Mouse (Mus musculus) CH12.LX (cell line): ENCODE measurements around the gene 5730596B20Rik. TPM values are rescaled to one million over a fixed set of nuclear protein-coding genes. Genes with fewer than 3 reads are reported as not detected.

Source experiments
- DNase-seq: peaks from one replicate; pipeline ENCODE4 v3.0.0-alpha.2; 2013; ENCODE audit errors: extremely low read depth
- H3K27ac ChIP-seq: 2 replicates; pipeline ENCODE4 v1.5.1; 2012; ENCODE audit warnings: low read depth, mild to moderate bottlenecking, control low read depth, moderate library complexity; ENCODE audit not compliant: insufficient read depth
- H3K27me3 ChIP-seq: replicated peaks from 2 replicates; pipeline ENCODE3; 2012; ENCODE audit warnings: inconsistent platforms
- H3K36me3 ChIP-seq, 2 experiments: replicated peaks in 1 of 2; 2 replicates each; pipeline versions ENCODE3 to v1.6.1; 2012; ENCODE audit warnings: inconsistent platforms in 1 of 2, low read length in 1 of 2, mild to moderate bottlenecking in 1 of 2, mixed read lengths in 1 of 2, moderate library complexity in 1 of 2; ENCODE audit not compliant: control insufficient read depth in 1 of 2, insufficient read depth in 1 of 2
- H3K4me1 ChIP-seq, 2 experiments: 2 replicates each; pipeline ENCODE4 v1.6.1; 2012; ENCODE audit warnings: inconsistent platforms in 1 of 2, moderate library complexity in 1 of 2; ENCODE audit not compliant: insufficient read depth in 2 of 2, control insufficient read depth in 1 of 2
- H3K4me2 ChIP-seq: 2 replicates; pipeline ENCODE4 v1.6.1; 2012; ENCODE audit warnings: low read depth, mild to moderate bottlenecking, control low read depth; ENCODE audit not compliant: poor library complexity, insufficient read depth, severe bottlenecking
- H3K4me3 ChIP-seq, 3 experiments: fragments of 150-350 bp in 1 of 3; sonication (generic) in 1 of 3; replicated peaks in 1 of 3; 2 replicates each; pipeline versions ENCODE3 to v1.5.1; 2011 to 2012; ENCODE audit warnings: low read depth in 2 of 3, low read length in 2 of 3, mild to moderate bottlenecking in 2 of 3, moderate library complexity in 2 of 3, control low read depth in 1 of 3, improper control_type of control experiment in 1 of 3, inconsistent platforms in 1 of 3, mixed read lengths in 1 of 3; ENCODE audit not compliant: poor library complexity in 1 of 3
- H3K79me2 ChIP-seq: replicated peaks from 2 replicates; pipeline ENCODE4 v1.6.1; 2012; ENCODE audit warnings: mild to moderate bottlenecking, moderate library complexity; ENCODE audit not compliant: control insufficient read depth, poor library complexity, insufficient read depth, severe bottlenecking; ENCODE audit errors: extremely low read depth
- H3K9ac ChIP-seq: 2 replicates; pipeline ENCODE4 v1.6.1; 2012; ENCODE audit warnings: low read depth, mild to moderate bottlenecking, control low read depth, moderate library complexity; ENCODE audit not compliant: insufficient read depth
- H3K9me3 ChIP-seq: replicated peaks from 2 replicates; pipeline ENCODE3; 2012; ENCODE audit warnings: low read length, inconsistent platforms, mixed read lengths
- BHLHE40 ChIP-seq: IDR thresholded peaks from 2 replicates; pipeline ENCODE4 v1.6.1; 2011; ENCODE audit warnings: mild to moderate bottlenecking, low read depth, low read length, improper control_type of control experiment
- CTCF ChIP-seq, 2 experiments: IDR thresholded peaks in 1 of 2; conservative IDR thresholded peaks in 1 of 2; 2 replicates each; pipeline ENCODE4 v1.5.1; 2011 to 2012; ENCODE audit warnings: low read depth in 2 of 2, low read length in 2 of 2, improper control_type of control experiment in 1 of 2, inconsistent platforms in 1 of 2, mild to moderate bottlenecking in 1 of 2, moderate library complexity in 1 of 2
- ELF1 ChIP-seq: IDR thresholded peaks from 2 replicates; pipeline ENCODE4 v1.6.1; 2014; ENCODE audit warnings: low read depth, mild to moderate bottlenecking, inconsistent platforms, low read length, improper control_type of control experiment
- EP300 ChIP-seq: IDR thresholded peaks from 2 replicates; pipeline ENCODE4 v1.6.1; 2011; ENCODE audit warnings: low read length, improper control_type of control experiment
- ETS1 ChIP-seq: conservative IDR thresholded peaks from 2 replicates; pipeline ENCODE4 v1.6.1; 2012; ENCODE audit warnings: low read depth, mild to moderate bottlenecking, inconsistent platforms, low read length, improper control_type of control experiment, moderate library complexity
- IRF4 ChIP-seq: IDR thresholded peaks from 2 replicates; pipeline ENCODE4 v1.6.1; 2014; ENCODE audit warnings: low read depth, mild to moderate bottlenecking, inconsistent platforms, low read length, improper control_type of control experiment
- JUND ChIP-seq: conservative IDR thresholded peaks from 2 replicates; pipeline ENCODE4 v1.6.1; 2011; ENCODE audit warnings: low read depth, low read length, improper control_type of control experiment
- KAT2A ChIP-seq: IDR thresholded peaks from 2 replicates; pipeline ENCODE4 v1.6.1; 2012; ENCODE audit warnings: low read length, improper control_type of control experiment, inconsistent platforms; ENCODE audit not compliant: insufficient replicate concordance
- MAX ChIP-seq: IDR thresholded peaks from 2 replicates; pipeline ENCODE4 v1.6.1; 2011; ENCODE audit warnings: low read length, improper control_type of control experiment
- MAZ ChIP-seq: IDR thresholded peaks from 2 replicates; pipeline ENCODE4 v1.6.1; 2012; ENCODE audit warnings: low read depth, mild to moderate bottlenecking, inconsistent platforms, low read length, improper control_type of control experiment, moderate library complexity
- MEF2A ChIP-seq: IDR thresholded peaks from 2 replicates; pipeline ENCODE4 v1.6.1; 2014; ENCODE audit warnings: low read depth, mild to moderate bottlenecking, inconsistent platforms, low read length, improper control_type of control experiment, borderline replicate concordance
- MYC ChIP-seq: IDR thresholded peaks from 2 replicates; pipeline ENCODE4 v1.6.1; 2011; ENCODE audit warnings: low read depth, mild to moderate bottlenecking, improper control_type of control experiment, low read length
- NELFE ChIP-seq: IDR thresholded peaks from 2 replicates; pipeline ENCODE4 v1.6.1; 2011; ENCODE audit warnings: low read depth, low read length, improper control_type of control experiment
- NRF1 ChIP-seq: IDR thresholded peaks from 2 replicates; pipeline ENCODE4 v1.6.1; 2014; ENCODE audit warnings: low read depth, mild to moderate bottlenecking, inconsistent platforms, low read length, improper control_type of control experiment, moderate library complexity
- PAX5 ChIP-seq: IDR thresholded peaks from 2 replicates; pipeline ENCODE4 v1.6.1; 2012; ENCODE audit warnings: low read length, inconsistent platforms, mixed read lengths
- RCOR1 ChIP-seq: conservative IDR thresholded peaks from 2 replicates; pipeline ENCODE4 v1.6.1; 2012; ENCODE audit warnings: low read depth, mild to moderate bottlenecking, inconsistent platforms, low read length, improper control_type of control experiment
- SMC3 ChIP-seq: IDR thresholded peaks from 2 replicates; pipeline ENCODE4 v1.6.1; 2011; ENCODE audit warnings: low read depth, low read length, improper control_type of control experiment
- TBP ChIP-seq: conservative IDR thresholded peaks from 2 replicates; pipeline ENCODE4 v1.6.1; 2011; ENCODE audit warnings: low read depth, low read length, improper control_type of control experiment
- UBTF ChIP-seq: IDR thresholded peaks from 2 replicates; pipeline ENCODE4 v1.6.1; 2012; ENCODE audit warnings: low read depth, mild to moderate bottlenecking, inconsistent platforms, low read length, improper control_type of control experiment, moderate library complexity
- USF2 ChIP-seq: conservative IDR thresholded peaks from 2 replicates; pipeline ENCODE4 v1.6.1; 2011; ENCODE audit warnings: low read depth, low read length, improper control_type of control experiment
- dilution Hi-C: fragments of 300-500 bp; cut with MboI; formaldehyde crosslinking; loops from 2 replicates; pipeline ENCODE4 v1.14.3; 2020; ENCODE audit warnings: low sequenced_read_pairs; ENCODE audit not compliant: extremely low pct_unique_long_range_greater_than_20kb, extremely low pct_ligation_motif_present
- in situ Hi-C: fragments of 300-500 bp; cut with MboI; formaldehyde crosslinking; loops from 3 replicates; pipeline ENCODE4 v1.14.3; 2019; ENCODE audit warnings: low sequenced_read_pairs, low pct_ligation_motif_present, low pct_unique_long_range_greater_than_20kb, mixed read lengths
- polyA plus RNA-seq: library from polyadenylated mRNA; unstranded; fragments of >175 nt; gene quantifications from 2 replicates; pipeline ENCODE4 v1.2.1, GENCODE M21; 2012; ENCODE audit warnings: low read depth; ENCODE audit not compliant: insufficient read length
- total RNA-seq, 2 experiments: library from RNA; depleted of rRNA; stranded (reverse); fragments of 300-350 nt in 1 of 2; fragments of >200 nt in 1 of 2; gene quantifications; 2 replicates each; pipeline ENCODE4 v1.2.3; 2012 to 2014

5730596B20Rik gene
- total and polyA plus RNA-seq, 3 experiments = 0.07 TPM; not detected in 2

DNA sequence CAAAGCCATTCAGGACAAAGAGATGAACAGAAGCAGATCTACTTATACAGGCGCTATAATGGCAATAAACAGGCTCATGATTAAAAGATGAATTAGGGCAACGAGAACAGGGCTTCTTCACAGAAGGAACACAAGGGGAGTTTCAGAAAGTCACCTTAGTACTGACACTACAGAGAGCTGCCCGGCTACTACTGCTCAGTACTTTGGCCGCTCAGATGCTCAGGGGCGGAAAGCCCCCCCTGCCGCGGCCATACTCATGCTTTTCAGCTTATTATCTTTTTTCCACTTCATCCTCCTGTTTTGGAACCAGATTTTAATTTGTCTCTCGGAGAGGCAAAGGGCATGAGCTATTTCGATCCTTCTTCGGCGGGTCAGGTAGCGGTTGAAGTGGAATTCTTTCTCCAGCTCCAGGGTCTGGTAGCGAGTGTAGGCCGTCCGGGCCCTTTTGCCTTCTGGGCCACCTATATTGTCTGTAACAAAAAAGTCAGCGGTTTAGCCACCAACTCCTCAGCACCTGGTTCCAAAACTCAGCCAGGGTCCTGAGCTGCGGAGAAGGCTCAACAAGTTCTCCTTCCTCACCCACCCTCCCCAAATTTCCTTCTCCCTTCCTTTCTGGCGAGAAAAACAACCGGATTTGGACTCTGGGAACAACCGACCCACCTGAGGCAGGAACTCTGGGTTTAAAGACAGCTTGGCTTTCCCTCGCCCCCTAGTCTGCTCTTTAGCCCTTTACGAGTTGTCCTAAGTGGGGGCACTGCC lies 25.2 kb downstream of the 5730596B20Rik start:
- in situ Hi-C loops (loop anchor here (25.0 kb wide), 1 partner anchor 190 kb away; the partner anchor contains the start of gene Skap2), dilution Hi-C loops (no loop called here)
- H3K4me3 ChIP-seq = no peak overlapping the region
- peaks cover 23 to 45% of the 10 kb centered on the region in 2 experiments for H3K36me3 ChIP-seq
- peaks cover 39% of the 10 kb centered on the region for H3K9me3 ChIP-seq
- H3K79me2 ChIP-seq = no peaks in the 10 kb centered on the region
- peaks cover 0 to 5% of the 10 kb centered on the region in 2 experiments; a peak in 1 of 4 replicates for H3K4me1 ChIP-seq
- no peak overlapping the region for H3K9ac ChIP-seq
- no peak for DNase-seq
- TF ChIP-seq MAZ (no peak), MEF2A (no peak), MYC (no peak), TBP (no peak), NELFE (no peak), USF2 (no peak), KAT2A (no peak), RCOR1 (no peak), JUND (no peak), IRF4 (no peak), EP300 (no peak), BHLHE40 (no peak), ETS1 (no peak), ELF1 (no peak), SMC3 (no peak), UBTF (no peak), PAX5 (no peak), NRF1 (no peak)
- no peak overlapping the region for H3K27ac ChIP-seq
- no peak overlapping the region for H3K4me2 ChIP-seq
- H3K27me3 ChIP-seq = no peaks in the 10 kb centered on the region

DNA sequence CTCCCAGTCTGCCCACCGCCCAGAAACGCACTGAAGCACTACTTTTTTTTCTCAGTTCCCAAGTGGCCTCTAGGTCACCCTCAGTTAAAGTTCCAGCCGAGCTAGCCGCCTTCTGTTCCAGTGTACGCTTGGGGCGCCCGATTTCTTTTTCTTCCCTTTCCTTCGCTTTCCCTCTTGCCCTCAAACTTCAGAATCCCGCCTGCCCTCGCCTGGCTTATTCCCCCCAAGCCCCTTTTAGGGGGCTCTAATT lies 25.7 kb downstream of the 5730596B20Rik start:
- Histone ChIP-seq H3K36me3 (peaks cover 23 to 45% of the 10 kb centered on the region in 2 experiments), H3K9ac (no peak overlapping the region), H3K27ac (no peak overlapping the region), H3K79me2 (no peaks in the 10 kb centered on the region), H3K4me1 (0 out of 4 replicates have a peak, but pooled peaks cover 0 to under 1% of the 10 kb centered on the region in 2 experiments), H3K9me3 (peaks cover 39% of the 10 kb centered on the region), H3K4me3 (no peak overlapping the region), H3K27me3 (no peaks in the 10 kb centered on the region), H3K4me2 (no peak overlapping the region)
- no peak for TF ChIP-seq MAX
- TF ChIP-seq NRF1 = no peak
- no peak for TF ChIP-seq RCOR1
- no peak for TF ChIP-seq CTCF (conservative IDR thresholded peaks at IDR 0.05 in 1 of 2, IDR thresholded peaks at IDR 0.05 in 1 of 2; ENCODE audit: low read depth in 2 of 2, low read length in 2 of 2)
- no peak for DNase-seq
- in situ Hi-C loops (loop anchor here (25.0 kb wide), 1 partner anchor 191 kb away; the partner anchor contains the start of gene Skap2), dilution Hi-C loops (no loop called here)
